Mouse (Mus musculus) hindbrain, embryonic 14.5 days (tissue): ENCODE results near the gene Gm42715. TPM values are rescaled to one million over a fixed set of nuclear protein-coding genes. Genes with fewer than 3 reads are reported as not detected.
A peak's percentile ranks its signal among the peaks of the same experiment; 100 is the strongest.
"Not testable (repeated sequence)": the region's sequence is repeated elsewhere in the genome, so short reads cannot be mapped to it uniquely, and the experiment has no call there.

ENCODE experiments used
- ATAC-seq: fragments of 200-750 bp; cut with Nextera tagmentation; 2 replicates; pipeline ENCODE4 v1.8.0; 2017; ENCODE audit warnings: moderate number of reproducible peaks, mild to moderate bottlenecking, moderate TSS enrichment, moderate library complexity; ENCODE audit not compliant: low FRiP score
- DNase-seq: peaks from one replicate; pipeline ENCODE4 v3.0.0-alpha.2; 2015; ENCODE audit warnings: low spot score
- H3K27ac ChIP-seq: fragments of 300-500 bp; sonication (generic); 2 replicates; pipeline ENCODE4 v1.5.1; 2014; ENCODE audit warnings: mild to moderate bottlenecking, moderate library complexity
- H3K27me3 ChIP-seq: fragments of 300-500 bp; sonication (generic); 2 replicates; pipeline ENCODE4 v1.6.1; 2014; ENCODE audit warnings: mild to moderate bottlenecking, low read length, mixed read lengths; ENCODE audit not compliant: control insufficient read depth, insufficient read depth
- H3K36me3 ChIP-seq: fragments of 300-500 bp; sonication (generic); replicated peaks from 2 replicates; pipeline ENCODE4 v1.6.1; 2014; ENCODE audit not compliant: control insufficient read depth, insufficient read depth
- H3K4me1 ChIP-seq: fragments of 300-500 bp; sonication (generic); replicated peaks from 2 replicates; pipeline ENCODE4 v1.6.1; 2014; ENCODE audit warnings: antibody characterized with exemption, low read length, mixed read lengths; ENCODE audit not compliant: control insufficient read depth, insufficient read depth
- H3K4me2 ChIP-seq: fragments of 300-500 bp; sonication (generic); replicated peaks from 2 replicates; pipeline ENCODE4 v1.6.1; 2014; ENCODE audit warnings: mild to moderate bottlenecking, moderate library complexity
- H3K4me3 ChIP-seq: fragments of 300-500 bp; sonication (generic); replicated peaks from 2 replicates; pipeline ENCODE4 v1.5.1; 2014; ENCODE audit warnings: mild to moderate bottlenecking, low read length
- H3K9ac ChIP-seq: fragments of 300-500 bp; sonication (generic); 2 replicates; pipeline ENCODE4 v1.6.1; 2014
- H3K9me3 ChIP-seq: fragments of 300-500 bp; sonication (generic); 2 replicates; pipeline ENCODE4 v1.6.1; 2016; ENCODE audit warnings: low read length; ENCODE audit not compliant: control insufficient read depth
- WGBS: fragments of 180-500 bp; shearing (Covaris S2); extraction: QIAGEN DNeasy Blood & Tissue Kit; methylation state at CpG from one replicate; pipeline ENCODE4 v1.1.7; 2014; 5-methylcytosine and 5-hydroxymethylcytosine counted together
- polyA plus RNA-seq: library from polyadenylated mRNA; unstranded; fragments of >200 nt; fragmentation: Nextera tagmentation; extraction: Ambion mirVana; gene quantifications from 2 replicates; pipeline ENCODE4 v1.2.1, GENCODE M21; 2014

Gene Gm42715
- polyA plus RNA-seq, 1 experiment from 2014 or later, result 15.6 TPM

- Histone ChIP-seq H3K36me3 (peaks cover 79% of the 10 kb centered on the region), H3K27me3 (no peaks in the 10 kb centered on the region), H3K9me3 (no peaks in the 10 kb centered on the region), H3K4me1 (no peaks in the 10 kb centered on the region), H3K4me3 (no peak overlapping the region), H3K9ac (no peak overlapping the region), H3K27ac (no peak overlapping the region), H3K4me2 (no peak overlapping the region)
- ATAC-seq (no peak), DNase-seq (no peak)
- WGBS, result 91% methylated on average over 7 of the region's 7 CpGs
These were observed 29.4 kb upstream of the Gm42715 start for GRCm38 (mm10) chr7:127489982-127490381.

DNA sequence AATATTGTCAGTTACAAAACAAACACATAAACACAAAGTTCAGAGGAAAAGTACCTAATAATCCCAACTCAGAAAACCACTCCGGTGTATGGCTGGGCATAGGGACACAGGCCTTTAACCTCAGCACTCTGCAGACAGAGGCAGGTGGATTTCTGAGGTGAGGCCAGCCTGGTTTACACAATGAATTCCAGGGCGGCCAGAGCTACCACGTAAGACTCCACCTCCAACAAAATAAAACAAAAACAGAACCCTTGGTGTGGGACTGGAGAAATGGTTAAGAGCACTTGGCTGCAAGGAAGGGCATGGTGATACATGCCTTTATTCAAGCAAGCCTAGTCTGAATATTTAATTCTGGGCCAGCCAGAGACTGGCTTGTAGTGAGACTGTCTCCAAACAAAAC is 27.5 kb upstream of the Gm42715 start:
- no peak overlapping the region for H3K4me3 ChIP-seq
- H3K36me3 ChIP-seq, result peaks cover 60% of the 10 kb centered on the region
- no peaks in the 10 kb centered on the region for H3K27me3 ChIP-seq
- no peak for DNase-seq
- no peak overlapping the region for H3K9ac ChIP-seq
- 92% methylated on average over 3 of the region's 3 CpGs for whole genome bisulfite sequencing
- no peaks in the 10 kb centered on the region for H3K9me3 ChIP-seq
- no peak overlapping the region for H3K4me2 ChIP-seq
- H3K4me1 ChIP-seq, result no peaks in the 10 kb centered on the region
- no peak overlapping the region for H3K27ac ChIP-seq
- no peak for ATAC-seq

- ATAC-seq (no peak), DNase-seq (no peak)
- no peaks in the 10 kb centered on the region for H3K4me1 ChIP-seq
- H3K4me3 ChIP-seq, result no peak overlapping the region
- no peak overlapping the region for H3K9ac ChIP-seq
- H3K27me3 ChIP-seq, result no peaks in the 10 kb centered on the region
- H3K27ac ChIP-seq, result no peak overlapping the region
- H3K4me2 ChIP-seq, result no peak overlapping the region
- H3K9me3 ChIP-seq, result no peaks in the 10 kb centered on the region
- peaks cover 35% of the 10 kb centered on the region for H3K36me3 ChIP-seq
These were observed 24.7 kb upstream of the Gm42715 start for GRCm38 (mm10) chr7:127494648-127495047.

DNA sequence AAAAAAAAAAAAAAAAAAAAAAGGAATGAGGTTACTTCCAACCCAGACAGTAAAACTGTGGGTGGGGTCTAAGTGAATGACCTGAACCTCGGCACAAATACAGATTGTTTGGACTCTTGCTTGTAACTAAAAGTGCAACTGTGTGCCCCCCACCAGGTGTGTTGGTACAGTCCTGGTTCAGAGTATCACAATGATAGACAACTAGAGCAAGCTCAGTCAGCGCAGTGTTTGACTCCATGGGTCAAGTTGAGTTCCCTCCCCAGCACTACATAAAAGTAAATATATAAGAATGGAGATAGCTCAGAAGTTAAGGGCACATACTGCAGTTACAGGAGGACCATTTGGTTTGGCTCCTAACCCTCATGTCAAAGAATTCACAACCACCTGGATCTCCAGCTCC is 22.0 kb upstream of the Gm42715 start:
- H3K9me3 ChIP-seq, result no peaks in the 10 kb centered on the region
- ATAC-seq (no peak), DNase-seq (no peak)
- no peak overlapping the region for H3K27ac ChIP-seq
- 83% methylated on average over 2 of the region's 2 CpGs for WGBS
- no peaks in the 10 kb centered on the region for H3K27me3 ChIP-seq
- no peaks in the 10 kb centered on the region for H3K4me1 ChIP-seq
- H3K4me3 ChIP-seq, result no peak overlapping the region
- H3K9ac ChIP-seq, result no peak overlapping the region
- H3K4me2 ChIP-seq, result no peak overlapping the region
- H3K36me3 ChIP-seq, result peaks cover 8% of the 10 kb centered on the region; the same call in 1 of the 2 replicates

GRCm38 (mm10) chr7:127498407-127498806 is 21.0 kb upstream of the Gm42715 start:
- Histone ChIP-seq H3K9me3 (no peaks in the 10 kb centered on the region), H3K4me3 (no peak overlapping the region), H3K4me2 (no peak overlapping the region), H3K4me1 (no peaks in the 10 kb centered on the region), H3K27me3 (no peaks in the 10 kb centered on the region), H3K36me3 (no peaks in the 10 kb centered on the region), H3K27ac (no peak overlapping the region), H3K9ac (no peak overlapping the region)
- WGBS, result 51% methylated on average over 3 of the region's 3 CpGs
- ATAC-seq (no peak), DNase-seq (peak; percentile 65)

DNA sequence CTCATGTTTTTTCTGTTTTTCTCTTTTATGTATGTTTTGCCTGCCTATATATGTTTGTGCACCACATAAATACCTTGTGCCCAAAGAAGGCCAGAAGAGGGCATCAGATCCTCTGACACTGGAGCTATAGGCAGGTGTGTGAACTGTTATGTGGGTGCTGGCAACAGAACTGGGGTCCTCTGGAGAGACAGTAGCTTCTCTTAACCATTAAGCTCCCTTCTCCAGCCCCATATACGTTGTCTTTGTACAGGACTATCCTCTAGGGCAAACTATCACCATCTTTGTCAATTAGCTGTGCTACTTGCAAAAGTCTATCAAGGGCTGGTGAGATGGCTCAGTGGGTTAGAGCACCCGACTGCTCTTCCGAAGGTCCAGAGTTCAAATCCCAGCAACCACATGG is 11.1 kb upstream of the Gm42715 start:
- H3K27me3 ChIP-seq, result no peaks in the 10 kb centered on the region
- H3K4me3 ChIP-seq, result no peak overlapping the region
- no peaks in the 10 kb centered on the region for H3K9me3 ChIP-seq
- no peak overlapping the region for H3K9ac ChIP-seq
- WGBS, result 92% methylated on average over 3 of the region's 3 CpGs
- H3K36me3 ChIP-seq, result 0 out of 2 replicates have a peak, but pooled peaks cover 5% of the 10 kb centered on the region
- peaks cover 6% of the 10 kb centered on the region for H3K4me1 ChIP-seq
- H3K27ac ChIP-seq, result no peak overlapping the region
- DNase-seq, result no peak
- no peak for ATAC-seq
- H3K4me2 ChIP-seq, result no peak overlapping the region

GRCm38 (mm10) chr7:127509830-127510229 is 9.6 kb upstream of the Gm42715 start:
- not testable (repeated sequence) for H3K9ac ChIP-seq, H3K9me3 ChIP-seq, DNase-seq, H3K4me3 ChIP-seq, ATAC-seq, H3K4me2 ChIP-seq, H3K27me3 ChIP-seq, H3K27ac ChIP-seq
- 89% methylated on average over 3 of the region's 4 CpGs for WGBS
- Histone ChIP-seq H3K36me3 (peaks cover 13% of the 10 kb centered on the region), H3K4me1 (peaks cover 15% of the 10 kb centered on the region)

DNA sequence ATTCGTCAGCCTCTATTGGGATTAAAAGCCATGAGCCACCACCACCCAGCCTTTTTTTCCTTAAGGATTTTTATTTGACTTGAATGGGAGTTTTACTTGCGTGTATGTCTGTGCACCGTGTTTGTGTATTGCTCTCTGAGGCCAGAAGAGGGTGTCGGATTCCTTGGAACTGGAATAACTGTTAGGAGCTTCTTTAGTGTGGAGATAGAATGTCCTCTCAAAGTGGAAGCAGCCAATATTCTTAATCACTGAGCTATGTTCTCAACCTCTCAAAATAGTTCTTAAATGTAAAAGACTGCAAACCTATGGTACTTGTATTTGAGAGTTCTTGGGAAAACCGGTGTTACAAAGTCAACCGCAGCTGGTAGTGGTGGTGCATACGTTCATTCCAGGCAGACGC is 8.1 kb upstream of the Gm42715 start:
- Histone ChIP-seq H3K4me3 (peak overlapping the region; percentile 88), H3K9ac (peak overlapping the region; percentile 83; the same call in 1 of the 2 replicates), H3K4me1 (peaks cover 15% of the 10 kb centered on the region), H3K4me2 (peak overlapping the region; percentile 62), H3K27me3 (no peaks in the 10 kb centered on the region), H3K27ac (peak overlapping the region; percentile 99), H3K9me3 (no peaks in the 10 kb centered on the region), H3K36me3 (peaks cover 26% of the 10 kb centered on the region)
- peak; percentile 32 for DNase-seq
- WGBS, result 39% methylated on average over 8 of the region's 8 CpGs
- no peak for ATAC-seq

DNA sequence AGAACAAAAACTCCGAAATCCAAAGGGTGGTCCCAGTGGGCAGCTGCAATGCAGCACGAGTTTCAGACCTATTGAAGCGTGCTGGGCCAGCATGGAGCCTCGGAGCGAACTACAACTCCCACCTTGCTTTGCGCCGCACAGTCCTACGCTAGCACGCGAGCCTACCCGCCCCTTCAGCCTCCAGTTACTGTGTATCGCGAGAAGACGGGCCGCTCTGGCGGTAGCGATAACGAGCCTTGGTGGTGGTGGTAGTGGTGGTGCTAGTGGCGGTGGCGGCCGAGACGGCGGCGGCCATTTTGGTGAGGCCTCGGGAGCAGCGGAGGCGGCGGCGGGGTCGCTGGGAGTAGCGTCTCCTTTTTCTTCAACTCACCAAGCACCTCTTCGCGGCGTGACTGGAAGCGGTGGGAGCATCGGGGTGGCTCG is 7.6 kb upstream of the Gm42715 start, which contains the start of gene Srcap:
Srcap (plus strand) TSS at position 176 of the 423 bp plus-strand sequence.
- H3K4me1 ChIP-seq, result peaks cover 15% of the 10 kb centered on the region
- peak within 1 kb of the TSS; percentile 88 for H3K4me3 ChIP-seq
- peak within 1 kb of the TSS; percentile 83 for H3K9ac ChIP-seq
- H3K36me3 ChIP-seq, result peaks cover 32% of the 10 kb centered on the region
- peak within 1 kb of the TSS; percentile 62 for H3K4me2 ChIP-seq
- peak; percentile 98 for ATAC-seq
- no peaks in the 10 kb centered on the region for H3K27me3 ChIP-seq
- H3K27ac ChIP-seq, result peak within 1 kb of the TSS; percentile 99
- H3K9me3 ChIP-seq, result no peaks in the 10 kb centered on the region
- WGBS, result 0% methylated on average over 37 of the region's 37 CpGs
- peak; percentile 95 for DNase-seq
